ENCODE assay signal across 10 mouse cellular contexts in genomic region chr16:94580844-94581405, GRCm38 (mm10). TPM values are rescaled to one million over a fixed set of nuclear protein-coding genes. Genes with fewer than 3 reads are reported as not detected.
DNase-seq lines count a peak whose midpoint lies in the region; ATAC-seq and TF ChIP-seq lines count a peak whose summit lies in the region.
"Had no signal": no experiment of that assay in that cellular context is flagged by ENCODE, and none has a peak within 500 bp of the region (broad histone marks: within the 10 kb centered on the region; RNA-seq: fewer than 3 reads in every experiment).

No protein-coding gene starts in this region.

- H3K4me2 ChIP-seq in kidney, embryonic 16.5 days (replicated peaks; ENCODE audit: low read depth, low read length), result no peak overlapping the region
- no peak overlapping the region for H3K4me2 ChIP-seq in kidney, embryonic 14.5 days (replicated peaks; ENCODE audit: low read depth, low read length)
- H3K4me2 ChIP-seq in hindbrain, embryonic 15.5 days, result no peak overlapping the region
- no peak overlapping the region for H3K4me2 ChIP-seq in stomach, postnatal 0 days (replicated peaks; ENCODE audit: low read depth)
- H3K4me2 ChIP-seq in forebrain, embryonic 12.5 days, result no peak overlapping the region

- TF ChIP-seq CTCF in testis, adult 2 months (IDR thresholded peaks at IDR 0.05; ENCODE audit: control insufficient read depth, insufficient read depth, insufficient replicate concordance, low read depth, low read length), result no peak
- 0 out of 2 replicates have a peak, but pooled peaks have one; percentile 5 for TF ChIP-seq CTCF in stomach, postnatal 0 days (IDR thresholded peaks at IDR 0.05; ENCODE audit: low read depth)

- H3K9ac ChIP-seq in kidney, embryonic 16.5 days (replicated peaks; ENCODE audit: low read length), result no peak overlapping the region
- H3K9ac ChIP-seq in kidney, embryonic 14.5 days (ENCODE audit: low read depth, low read length), result no peak overlapping the region
- H3K9ac ChIP-seq in hindbrain, embryonic 15.5 days, result no peak overlapping the region
- no peak overlapping the region for H3K9ac ChIP-seq in stomach, postnatal 0 days (ENCODE audit: low read length)
- no peak overlapping the region for H3K9ac ChIP-seq in forebrain, embryonic 12.5 days

- H3K36me3 ChIP-seq in kidney, embryonic 16.5 days (ENCODE audit: insufficient read depth, low read length), result no peaks in the 10 kb centered on the region
- H3K36me3 ChIP-seq in kidney, embryonic 14.5 days (ENCODE audit: control insufficient read depth, insufficient read depth, low read length), result no peaks in the 10 kb centered on the region
- H3K36me3 ChIP-seq in testis, adult 2 months (ENCODE audit: control insufficient read depth, insufficient read depth, low read length), result no peaks in the 10 kb centered on the region
- H3K36me3 ChIP-seq in hindbrain, embryonic 15.5 days, result no peaks in the 10 kb centered on the region
- no peaks in the 10 kb centered on the region for H3K36me3 ChIP-seq in stomach, postnatal 0 days (ENCODE audit: control insufficient read depth, insufficient read depth, low read length)
- H3K36me3 ChIP-seq in forebrain, embryonic 12.5 days (replicated peaks), result no peaks in the 10 kb centered on the region

- no peaks in the 10 kb centered on the region for H3K27me3 ChIP-seq in kidney, embryonic 16.5 days (ENCODE audit: insufficient read depth, low read length)
- no peaks in the 10 kb centered on the region for H3K27me3 ChIP-seq in kidney, embryonic 14.5 days (ENCODE audit: control insufficient read depth, insufficient read depth, low read length)
- H3K27me3 ChIP-seq in testis, adult 2 months (ENCODE audit: control insufficient read depth, insufficient read depth, low read length), result no peaks in the 10 kb centered on the region
- H3K27me3 ChIP-seq in hindbrain, embryonic 15.5 days, result no peaks in the 10 kb centered on the region
- H3K27me3 ChIP-seq in stomach, postnatal 0 days (ENCODE audit: control insufficient read depth, insufficient read depth, low read length), result no peaks in the 10 kb centered on the region
- no peaks in the 10 kb centered on the region for H3K27me3 ChIP-seq in forebrain, embryonic 12.5 days

- no peak overlapping the region for H3K27ac ChIP-seq in kidney, embryonic 16.5 days (ENCODE audit: low read length)
- no peak overlapping the region for H3K27ac ChIP-seq in kidney, embryonic 14.5 days (ENCODE audit: low read depth, low read length)
- H3K27ac ChIP-seq in testis, adult 2 months (ENCODE audit: control insufficient read depth, insufficient read depth, low read depth, low read length), result peak overlapping the region; percentile 44; the same call in 1 of the 2 replicates
- H3K27ac ChIP-seq in hindbrain, embryonic 15.5 days (replicated peaks), result no peak overlapping the region; the same call in 1 of the 2 replicates
- no peak overlapping the region for H3K27ac ChIP-seq in stomach, postnatal 0 days (replicated peaks)
- no peak overlapping the region for H3K27ac ChIP-seq in forebrain, embryonic 12.5 days
- H3K27ac ChIP-seq: macrophage had no signal

- WGBS in kidney, embryonic 16.5 days, result 21% methylated on average over 7 of the region's 7 CpGs
- whole genome bisulfite sequencing in kidney, embryonic 14.5 days, result 27% methylated on average over 7 of the region's 7 CpGs
- WGBS in hindbrain, embryonic 15.5 days, result 24% methylated on average over 7 of the region's 7 CpGs
- 16% methylated on average over 7 of the region's 7 CpGs for WGBS in stomach, postnatal 0 days
- WGBS in forebrain, embryonic 12.5 days, result 52% methylated on average over 7 of the region's 7 CpGs

- ATAC-seq in kidney, embryonic 16.5 days (ENCODE audit: low FRiP score, low TSS enrichment), result 0 out of 2 replicates have a peak, but pooled peaks have one; percentile 60
- ATAC-seq in kidney, embryonic 14.5 days (ENCODE audit: low FRiP score, low TSS enrichment), result no peak
- 0 out of 2 replicates have a peak, but pooled peaks have one; percentile 36 for ATAC-seq in hindbrain, embryonic 15.5 days (ENCODE audit: low FRiP score, low read depth)
- ATAC-seq in stomach, postnatal 0 days (ENCODE audit: low FRiP score, low TSS enrichment), result peak; percentile 47; the same call in 1 of the 2 replicates
- no peak for ATAC-seq in forebrain, embryonic 12.5 days (ENCODE audit: low FRiP score)

- TF ChIP-seq POLR2A in testis, adult 2 months (IDR thresholded peaks at IDR 0.05; ENCODE audit: control insufficient read depth, low read depth, low read length), result no peak

- no peak for DNase-seq in testis, postnatal 10 days (ENCODE audit: low spot score)
- DNase-seq in stomach, postnatal 0 days (ENCODE audit: low spot score), result no peak
- DNase-seq in spleen, postnatal 4 days (ENCODE audit: low spot score in 2 of 2), result no peak

- no peaks in the 10 kb centered on the region for H3K9me3 ChIP-seq in kidney, embryonic 16.5 days (ENCODE audit: low read length)
- H3K9me3 ChIP-seq in kidney, embryonic 14.5 days (ENCODE audit: control insufficient read depth, low read length), result no peaks in the 10 kb centered on the region
- no peaks in the 10 kb centered on the region for H3K9me3 ChIP-seq in hindbrain, embryonic 15.5 days
- H3K9me3 ChIP-seq in stomach, postnatal 0 days (ENCODE audit: control insufficient read depth, low read length), result no peaks in the 10 kb centered on the region
- H3K9me3 ChIP-seq in forebrain, embryonic 12.5 days, result no peaks in the 10 kb centered on the region
- H3K9me3 ChIP-seq: G1E had no signal

- no peak overlapping the region for H3K4me3 ChIP-seq in kidney, embryonic 16.5 days (ENCODE audit: low read length)
- H3K4me3 ChIP-seq in kidney, embryonic 14.5 days (ENCODE audit: low read length), result no peak overlapping the region
- H3K4me3 ChIP-seq in testis, adult 2 months (ENCODE audit: control insufficient read depth, low read depth, low read length), result no peak overlapping the region
- H3K4me3 ChIP-seq in hindbrain, embryonic 15.5 days, result no peak overlapping the region
- no peak overlapping the region for H3K4me3 ChIP-seq in stomach, postnatal 0 days (ENCODE audit: low read depth, low read length)
- no peak overlapping the region for H3K4me3 ChIP-seq in forebrain, embryonic 12.5 days (replicated peaks)

- H3K4me1 ChIP-seq in kidney, embryonic 16.5 days (ENCODE audit: insufficient read depth, low read length), result peaks cover 40% of the 10 kb centered on the region
- H3K4me1 ChIP-seq in kidney, embryonic 14.5 days (ENCODE audit: control insufficient read depth, insufficient read depth, low read length), result peaks cover 14% of the 10 kb centered on the region; the same call in 1 of the 2 replicates
- H3K4me1 ChIP-seq in testis, adult 2 months (ENCODE audit: control insufficient read depth, insufficient read depth, low read length), result peaks cover 3% of the 10 kb centered on the region
- peaks cover 48% of the 10 kb centered on the region for H3K4me1 ChIP-seq in hindbrain, embryonic 15.5 days (replicated peaks)
- peaks cover 2% of the 10 kb centered on the region; the same call in 1 of the 2 replicates for H3K4me1 ChIP-seq in stomach, postnatal 0 days (replicated peaks; ENCODE audit: control insufficient read depth, insufficient read depth)
- H3K4me1 ChIP-seq in forebrain, embryonic 12.5 days, result peaks cover 39% of the 10 kb centered on the region

- TF ChIP-seq EP300 in stomach, postnatal 0 days (optimal IDR thresholded peaks at IDR 0.05), result no peak

RNA-seq across cellular contexts. Expression of gene Dyrk1a, which starts 11.1 kb away (rescaled TPM):
- polyA plus RNA-seq in kidney, embryonic 16.5 days (2015; fragmentation: Nextera tagmentation; extraction: Ambion mirVana), result 8.3 and 10.3 TPM in 2 replicates
- 13.3 and 18.2 TPM in 2 replicates for polyA plus RNA-seq in kidney, embryonic 14.5 days (2014; fragmentation: Nextera tagmentation; extraction: Ambion mirVana)
- polyA plus RNA-seq in testis, adult 2 months (2012; rRNA removed), result 14.0 and 15.0 TPM in 2 replicates
- 10.5 and 10.7 TPM in 2 replicates for polyA plus RNA-seq in hindbrain, embryonic 15.5 days (2015; fragmentation: Nextera tagmentation; extraction: Ambion mirVana)
- polyA plus RNA-seq in stomach, postnatal 0 days (2015; fragmentation: Nextera tagmentation; extraction: Ambion mirVana), result 4.6 and 5.2 TPM in 2 replicates
- polyA plus RNA-seq in forebrain, embryonic 12.5 days (2016; fragmentation: Nextera tagmentation; extraction: Ambion mirVana), result 12.0 and 12.8 TPM in 2 replicates

RNA-seq across cellular contexts. Expression of gene Vps26c, which starts 54.3 kb away (rescaled TPM):
- 59.3 and 63.2 TPM in 2 replicates for polyA plus RNA-seq in kidney, embryonic 16.5 days (2015; fragmentation: Nextera tagmentation; extraction: Ambion mirVana)
- 45.1 and 59.2 TPM in 2 replicates for polyA plus RNA-seq in kidney, embryonic 14.5 days (2014; fragmentation: Nextera tagmentation; extraction: Ambion mirVana)
- 14.2 and 16.7 TPM in 2 replicates for polyA plus RNA-seq in testis, adult 2 months (2012; rRNA removed)
- polyA plus RNA-seq in hindbrain, embryonic 15.5 days (2015; fragmentation: Nextera tagmentation; extraction: Ambion mirVana), result 86.9 and 88.7 TPM in 2 replicates
- polyA plus RNA-seq in stomach, postnatal 0 days (2015; fragmentation: Nextera tagmentation; extraction: Ambion mirVana), result 28.5 and 34.8 TPM in 2 replicates
- 53.3 and 55.6 TPM in 2 replicates for polyA plus RNA-seq in forebrain, embryonic 12.5 days (2016; fragmentation: Nextera tagmentation; extraction: Ambion mirVana)

Comparison
In these comparisons a context has a peak if more than half of its experiments do, and no peak if none do; other contexts are left out.
1. ATAC-seq: peak in kidney, embryonic 16.5 days (single experiment), hindbrain, embryonic 15.5 days (single experiment) and stomach, postnatal 0 days (single experiment); none in kidney, embryonic 14.5 days (single experiment) and forebrain, embryonic 12.5 days (single experiment).